Mouse (Mus musculus) intestine, embryonic 15.5 days (tissue): Measurements from ENCODE around the gene Tcf12. TPM values are rescaled to one million over a fixed set of nuclear protein-coding genes. Genes with fewer than 3 reads are reported as not detected.

Experiments
- ATAC-seq: fragments of 200-750 bp; cut with Nextera tagmentation; 2 replicates; pipeline ENCODE4 v1.8.0; 2017; ENCODE audit warnings: moderate TSS enrichment, moderate library complexity
- H3K27ac ChIP-seq: fragments of 300-500 bp; sonication (generic); 2 replicates; pipeline ENCODE4 v1.5.1; 2015; ENCODE audit warnings: mild to moderate bottlenecking, inconsistent platforms
- H3K27me3 ChIP-seq: fragments of 300-500 bp; sonication (generic); replicated peaks from 2 replicates; pipeline ENCODE4 v1.6.1; 2015; ENCODE audit warnings: inconsistent platforms
- H3K36me3 ChIP-seq: fragments of 300-500 bp; sonication (generic); 2 replicates; pipeline ENCODE4 v1.6.1; 2015; ENCODE audit warnings: inconsistent platforms
- H3K4me1 ChIP-seq: fragments of 300-500 bp; sonication (generic); replicated peaks from 2 replicates; pipeline ENCODE4 v1.6.1; 2015; ENCODE audit warnings: inconsistent platforms
- H3K4me2 ChIP-seq: fragments of 300-500 bp; sonication (generic); replicated peaks from 2 replicates; pipeline ENCODE4 v1.6.1; 2015; ENCODE audit warnings: mild to moderate bottlenecking, inconsistent platforms
- H3K4me3 ChIP-seq: fragments of 300-500 bp; sonication (generic); replicated peaks from 2 replicates; pipeline ENCODE4 v1.5.1; 2015; ENCODE audit warnings: inconsistent platforms
- H3K9ac ChIP-seq: fragments of 300-500 bp; sonication (generic); 2 replicates; pipeline ENCODE4 v1.6.1; 2015; ENCODE audit warnings: inconsistent platforms
- H3K9me3 ChIP-seq: fragments of 300-500 bp; sonication (generic); 2 replicates; pipeline ENCODE4 v1.6.1; 2016; ENCODE audit warnings: inconsistent platforms
- WGBS: fragments of 180-500 bp; shearing (Covaris S2); methylation state at CpG from one replicate; pipeline ENCODE4 v1.1.7; 2015; 5-methylcytosine and 5-hydroxymethylcytosine counted together
- polyA plus RNA-seq: library from polyadenylated mRNA; unstranded; fragments of >200 nt; fragmentation: Nextera tagmentation; extraction: Ambion mirVana; gene quantifications from 2 replicates; pipeline ENCODE4 v1.2.1, GENCODE M21; 2015

The Tcf12 gene
- polyA plus RNA-seq, 1 experiment from 2014 or later: 35.2 TPM

DNA sequence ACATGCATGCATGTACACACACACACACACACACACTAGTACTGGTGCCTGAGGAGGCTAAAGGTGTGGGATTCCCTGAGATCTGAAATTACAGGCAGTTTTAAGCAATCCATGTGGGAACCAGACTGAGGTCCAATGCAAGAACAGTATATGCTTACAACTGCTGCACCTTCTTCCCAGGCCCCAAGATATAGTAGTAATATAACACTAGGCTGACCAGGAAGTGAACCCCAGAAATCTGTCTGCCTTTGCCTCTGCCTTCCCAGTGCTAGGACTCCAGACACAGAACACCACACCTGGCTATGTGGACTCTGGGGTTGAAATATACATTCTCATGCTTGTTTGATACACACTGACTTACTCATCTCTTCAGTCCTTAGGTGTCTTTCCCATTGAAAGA is 6.8 kb upstream of the Tcf12 start:
- Histone ChIP-seq H3K9me3 (no peaks in the 10 kb centered on the region), H3K27me3 (no peaks in the 10 kb centered on the region)
- ATAC-seq: 0 out of 2 replicates have a peak, but pooled peaks have one; percentile 25

DNA sequence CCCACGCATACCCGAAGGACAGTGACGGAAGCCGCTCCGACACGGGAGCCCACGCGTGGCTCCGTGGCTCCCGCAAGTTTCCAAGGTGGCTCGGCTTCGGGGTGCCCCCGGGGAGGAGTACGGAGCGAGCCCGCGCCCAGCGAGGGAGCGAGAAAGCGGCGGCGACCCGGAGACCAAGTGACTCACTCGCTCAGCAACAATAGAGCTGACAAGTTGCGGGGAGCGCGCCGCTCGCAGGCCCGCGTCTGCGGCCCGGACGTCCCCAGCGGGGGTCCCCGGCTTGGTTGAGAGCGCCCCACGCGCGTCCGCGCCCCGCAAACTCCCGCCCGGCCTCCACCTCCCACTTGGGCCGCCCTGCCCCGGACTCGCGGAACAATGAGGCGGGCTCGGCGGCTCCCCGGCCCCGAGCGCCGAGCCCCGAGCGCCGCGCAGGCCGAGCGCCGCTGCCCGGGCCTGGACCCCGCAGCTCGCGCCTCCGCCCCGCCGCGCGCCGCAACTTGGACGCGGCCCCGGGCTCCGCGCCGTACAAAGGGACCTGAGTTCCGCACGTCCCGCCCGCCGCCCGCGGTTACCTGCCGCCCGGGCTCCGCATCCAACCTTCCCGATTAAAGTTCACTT is 558 bp downstream of the Tcf12 start:
- Histone ChIP-seq H3K36me3 (no peaks in the 10 kb centered on the region), H3K4me3 (peak overlapping the region; percentile 89), H3K4me1 (no peaks in the 10 kb centered on the region), H3K9ac (peak overlapping the region; percentile 100), H3K9me3 (no peaks in the 10 kb centered on the region), H3K27ac (peak overlapping the region; percentile 98), H3K4me2 (peak overlapping the region; percentile 62), H3K27me3 (no peaks in the 10 kb centered on the region)
- WGBS: under 1% methylated on average over 64 of the region's 90 CpGs
- peak; percentile 84 for ATAC-seq

More for the DNA sequence above, 6.8 kb upstream of the Tcf12 start:
- no peak overlapping the region for H3K4me3 ChIP-seq
- no peak overlapping the region for H3K27ac ChIP-seq
- no peaks in the 10 kb centered on the region for H3K4me1 ChIP-seq
- no peak overlapping the region for H3K9ac ChIP-seq
- H3K4me2 ChIP-seq: no peak overlapping the region
- H3K36me3 ChIP-seq: no peaks in the 10 kb centered on the region

DNA sequence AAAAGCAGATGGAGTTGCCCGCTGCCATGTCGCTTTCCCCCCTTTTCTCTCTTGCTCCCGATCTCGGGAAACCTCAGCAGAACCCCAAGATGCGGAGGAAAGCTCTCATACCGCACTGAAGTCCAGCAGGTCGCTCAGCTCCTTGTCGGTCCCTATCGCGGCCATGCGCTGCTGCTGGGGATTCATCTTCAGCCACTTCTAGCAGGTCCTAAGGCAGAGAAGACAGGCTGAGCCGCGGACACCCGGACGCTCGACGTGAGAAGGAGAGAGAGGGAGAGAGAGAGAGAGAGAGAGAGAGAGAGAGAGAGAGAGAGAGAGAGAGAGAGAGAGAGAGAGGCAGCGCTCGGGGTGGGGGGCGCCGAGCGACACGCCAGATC is 1.1 kb downstream of the Tcf12 start:
- H3K36me3 ChIP-seq: no peaks in the 10 kb centered on the region
- peak overlapping the region; percentile 62 for H3K4me2 ChIP-seq
- no peaks in the 10 kb centered on the region for H3K9me3 ChIP-seq
- ATAC-seq: peak; percentile 50
- H3K27ac ChIP-seq: peak overlapping the region; percentile 98
- WGBS: under 1% methylated on average over 21 of the region's 23 CpGs
- H3K4me1 ChIP-seq: no peaks in the 10 kb centered on the region
- peak overlapping the region; percentile 100 for H3K9ac ChIP-seq
- no peaks in the 10 kb centered on the region for H3K27me3 ChIP-seq
- H3K4me3 ChIP-seq: peak overlapping the region; percentile 89

DNA sequence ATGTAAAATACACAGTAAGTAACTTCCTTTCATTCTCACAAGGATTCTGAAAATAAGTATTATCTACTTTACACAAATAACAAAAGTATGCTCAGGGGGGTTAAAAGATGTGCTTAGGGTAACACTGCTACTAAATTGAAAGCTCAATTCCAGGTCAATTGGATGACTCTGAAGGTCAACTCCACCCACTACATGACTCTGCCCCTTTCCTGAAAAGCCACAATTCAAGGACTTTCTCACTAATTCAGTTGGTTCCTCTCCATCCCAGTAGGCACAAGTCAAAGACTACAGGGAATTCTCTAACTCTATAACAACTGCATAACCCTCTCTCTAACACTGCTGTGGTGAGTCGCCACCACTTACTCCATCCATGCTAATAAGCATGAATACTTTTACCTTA is 8.2 kb downstream of the Tcf12 start:
- no peaks in the 10 kb centered on the region for H3K27me3 ChIP-seq
- H3K4me3 ChIP-seq: no peak overlapping the region
- H3K9me3 ChIP-seq: no peaks in the 10 kb centered on the region
- H3K9ac ChIP-seq: no peak overlapping the region
- H3K27ac ChIP-seq: no peak overlapping the region
- 100% methylated on average over 1 of the region's 1 CpGs for WGBS
- no peak for ATAC-seq
- H3K4me2 ChIP-seq: no peak overlapping the region
- H3K36me3 ChIP-seq: no peaks in the 10 kb centered on the region
- H3K4me1 ChIP-seq: 0 out of 2 replicates have a peak, but pooled peaks cover 3% of the 10 kb centered on the region

DNA sequence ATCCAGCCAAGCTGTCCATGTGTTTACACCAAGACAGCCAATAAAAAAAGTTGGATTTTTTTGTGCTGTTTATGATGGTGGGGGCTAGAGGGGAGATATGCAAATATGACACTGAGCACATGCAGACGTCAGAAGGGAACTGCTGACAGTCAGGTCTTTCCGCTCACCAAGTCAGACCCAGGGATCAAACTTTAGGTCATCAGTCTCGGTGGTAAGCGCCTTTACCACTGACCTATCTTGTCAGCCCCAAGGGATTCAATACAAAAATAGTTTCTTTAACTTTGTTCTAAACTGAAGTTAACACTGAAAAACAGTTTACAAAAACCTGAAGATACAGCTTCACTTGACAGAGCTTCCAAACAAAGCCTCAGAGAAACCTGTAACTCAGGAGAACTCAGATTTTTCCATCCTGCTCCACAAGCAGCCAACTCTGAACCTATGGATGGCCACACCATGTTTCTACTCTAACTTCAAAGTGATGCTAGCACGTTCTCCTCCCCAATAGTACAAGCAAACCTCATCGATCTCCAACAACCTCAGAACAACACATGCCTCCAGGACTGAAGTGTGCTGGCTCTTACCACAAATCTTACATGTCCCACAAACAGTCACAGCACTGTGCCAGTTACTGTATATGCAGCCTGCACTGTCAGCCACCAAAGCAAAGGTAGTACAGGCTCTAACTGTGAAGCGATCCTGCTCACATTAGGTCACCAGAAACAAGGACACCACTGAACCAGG is 11.6 kb downstream of the Tcf12 start:
- no peaks in the 10 kb centered on the region for H3K27me3 ChIP-seq
- H3K36me3 ChIP-seq: no peaks in the 10 kb centered on the region
- H3K9me3 ChIP-seq: no peaks in the 10 kb centered on the region
- no peak overlapping the region for H3K27ac ChIP-seq
- 71% methylated on average over 7 of the region's 7 CpGs for WGBS
- no peak overlapping the region for H3K4me2 ChIP-seq
- H3K4me3 ChIP-seq: no peak overlapping the region
- 0 out of 2 replicates have a peak, but pooled peaks cover 3% of the 10 kb centered on the region for H3K4me1 ChIP-seq
- ATAC-seq: no peak
- no peak overlapping the region for H3K9ac ChIP-seq

DNA sequence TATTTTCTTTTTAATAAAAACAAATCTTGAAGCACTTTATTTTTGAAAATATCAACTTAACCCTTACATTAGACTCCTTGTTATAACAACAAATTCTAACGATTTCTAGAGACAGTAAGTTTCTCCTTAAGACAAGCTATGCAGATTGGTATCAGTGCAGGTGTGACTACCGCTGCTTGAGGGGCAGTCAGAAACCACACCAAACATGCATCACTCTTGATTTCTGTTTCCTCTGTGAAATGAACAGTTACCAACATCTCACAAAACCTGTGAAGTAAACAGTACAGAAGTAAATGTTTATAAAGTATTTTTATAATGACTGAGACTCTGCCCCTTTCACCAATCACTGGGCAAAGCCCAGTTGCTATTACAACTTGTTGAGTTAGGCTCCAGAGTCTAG is 13.6 kb downstream of the Tcf12 start:
- Histone ChIP-seq H3K36me3 (no peaks in the 10 kb centered on the region), H3K27me3 (no peaks in the 10 kb centered on the region), H3K27ac (no peak overlapping the region), H3K4me2 (no peak overlapping the region), H3K4me3 (no peak overlapping the region), H3K9me3 (no peaks in the 10 kb centered on the region), H3K9ac (no peak overlapping the region), H3K4me1 (0 out of 2 replicates have a peak, but pooled peaks cover 3% of the 10 kb centered on the region)
- WGBS: 85% methylated on average over 2 of the region's 2 CpGs
- ATAC-seq: no peak

DNA sequence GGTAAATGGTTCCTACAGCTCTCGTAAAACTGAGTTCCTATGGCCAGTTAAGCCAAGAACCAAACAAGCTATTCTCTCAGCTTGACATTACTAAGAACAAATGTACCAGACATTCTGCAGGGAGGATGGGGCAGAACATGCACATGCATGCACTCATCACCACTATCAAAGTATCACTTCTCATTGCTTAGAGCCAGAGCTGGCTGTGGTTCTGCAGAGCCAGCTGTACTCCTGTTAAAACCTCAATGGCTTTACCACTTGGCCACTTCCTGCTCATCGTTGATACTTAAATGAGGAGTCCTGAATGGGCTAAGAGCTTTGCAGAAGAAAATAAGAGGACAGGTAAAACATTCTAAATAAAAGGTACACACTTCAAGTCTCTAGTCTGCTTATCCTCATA is 14.6 kb downstream of the Tcf12 start:
- Histone ChIP-seq H3K9ac (no peak overlapping the region), H3K4me2 (no peak overlapping the region), H3K36me3 (no peaks in the 10 kb centered on the region), H3K9me3 (no peaks in the 10 kb centered on the region), H3K4me1 (0 out of 2 replicates have a peak, but pooled peaks cover 3% of the 10 kb centered on the region), H3K27me3 (no peaks in the 10 kb centered on the region), H3K4me3 (no peak overlapping the region), H3K27ac (no peak overlapping the region)
- WGBS: 84% methylated on average over 2 of the region's 2 CpGs
- ATAC-seq: no peak

DNA sequence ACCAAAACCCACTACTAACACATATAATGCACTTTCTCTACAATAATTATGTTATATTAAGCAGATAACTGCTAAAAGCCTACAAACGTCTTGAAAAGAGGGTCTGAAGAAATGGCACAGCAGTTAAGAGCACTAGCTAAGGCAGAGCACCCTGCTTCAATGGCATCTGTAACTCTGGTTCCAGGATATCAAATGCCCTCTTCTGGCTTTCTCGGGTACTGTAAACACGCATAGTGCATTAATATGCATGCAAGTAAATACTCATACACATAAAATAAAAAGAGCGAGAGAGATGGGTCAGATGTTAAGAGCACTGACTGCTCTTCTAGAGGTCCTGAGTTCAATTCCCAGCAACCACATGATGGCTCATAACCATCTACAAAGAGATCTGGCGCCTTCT is 17.0 kb downstream of the Tcf12 start:
- WGBS: 87% methylated on average over 5 of the region's 5 CpGs
- H3K27me3 ChIP-seq: no peaks in the 10 kb centered on the region
- no peak for ATAC-seq

DNA sequence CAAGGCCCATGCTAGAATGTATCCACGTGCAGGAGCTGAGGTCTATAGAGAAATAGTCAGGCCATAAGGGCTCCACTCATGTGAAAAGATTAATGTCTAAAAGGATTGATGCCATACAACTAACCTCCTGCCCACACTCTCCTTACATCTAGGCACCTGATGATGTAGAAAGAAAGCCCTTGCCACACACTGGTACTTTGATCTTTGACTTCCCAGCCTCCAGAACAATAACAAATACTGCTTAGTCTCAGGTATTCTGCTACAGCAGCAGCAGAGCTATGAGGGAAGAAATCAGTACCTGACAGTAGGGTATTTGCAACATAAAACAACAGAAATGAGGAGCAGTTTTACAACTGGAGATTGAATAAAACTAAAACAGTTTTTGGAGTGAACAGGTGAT is 19.5 kb downstream of the Tcf12 start:
- H3K4me2 ChIP-seq: no peak overlapping the region
- H3K9me3 ChIP-seq: no peaks in the 10 kb centered on the region
- H3K4me1 ChIP-seq: no peaks in the 10 kb centered on the region
- H3K9ac ChIP-seq: no peak overlapping the region
- ATAC-seq: no peak
- H3K27ac ChIP-seq: no peak overlapping the region
- no peaks in the 10 kb centered on the region for H3K27me3 ChIP-seq
- WGBS: 67% methylated on average over 1 of the region's 1 CpGs
- H3K4me3 ChIP-seq: no peak overlapping the region
- H3K36me3 ChIP-seq: no peaks in the 10 kb centered on the region

More for the DNA sequence above, 17.0 kb downstream of the Tcf12 start:
- no peaks in the 10 kb centered on the region for H3K4me1 ChIP-seq
- H3K36me3 ChIP-seq: no peaks in the 10 kb centered on the region
- H3K9me3 ChIP-seq: no peaks in the 10 kb centered on the region
- no peak overlapping the region for H3K4me2 ChIP-seq
- H3K9ac ChIP-seq: no peak overlapping the region
- H3K4me3 ChIP-seq: no peak overlapping the region
- H3K27ac ChIP-seq: no peak overlapping the region

DNA sequence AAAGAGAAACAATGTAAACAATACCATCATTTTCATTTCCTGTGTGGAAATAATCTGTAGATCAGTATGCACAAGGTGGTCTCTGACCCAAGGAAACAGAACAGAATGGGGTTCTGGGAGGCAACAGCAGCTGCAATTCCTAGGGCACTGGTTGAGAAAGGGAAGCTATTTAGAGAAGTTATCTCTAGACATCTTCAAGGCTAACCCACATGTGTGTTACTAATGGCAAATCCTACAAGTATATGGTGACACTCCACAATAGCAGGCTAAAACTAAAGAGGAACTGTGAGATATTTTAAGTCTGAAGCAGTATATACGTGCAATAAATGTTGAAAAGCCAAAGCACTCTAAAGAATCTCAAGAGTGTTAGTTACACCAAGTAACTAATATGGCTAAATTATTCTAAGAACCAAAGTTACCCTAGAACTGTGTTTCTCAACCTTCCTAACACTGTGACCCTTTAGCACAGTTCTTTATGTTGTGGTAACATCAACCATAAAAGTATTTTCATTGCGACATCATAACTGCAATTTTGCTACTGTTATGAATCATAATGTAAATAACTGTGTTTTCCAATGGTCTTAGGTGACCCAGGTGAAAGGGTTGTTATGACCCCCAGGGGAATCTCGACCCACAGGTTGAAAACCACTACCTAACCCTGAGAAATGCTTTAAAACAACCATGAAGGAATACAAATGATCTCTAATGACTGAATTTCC is 22.6 kb downstream of the Tcf12 start:
- H3K36me3 ChIP-seq: no peaks in the 10 kb centered on the region
- ATAC-seq: no peak
- H3K9me3 ChIP-seq: no peaks in the 10 kb centered on the region
- no peak overlapping the region for H3K4me3 ChIP-seq
- H3K27me3 ChIP-seq: no peaks in the 10 kb centered on the region
- WGBS: 71% methylated on average over 3 of the region's 3 CpGs
- no peak overlapping the region for H3K4me2 ChIP-seq
- no peak overlapping the region for H3K27ac ChIP-seq
- H3K9ac ChIP-seq: no peak overlapping the region
- 0 out of 2 replicates have a peak, but pooled peaks cover 5% of the 10 kb centered on the region for H3K4me1 ChIP-seq

DNA sequence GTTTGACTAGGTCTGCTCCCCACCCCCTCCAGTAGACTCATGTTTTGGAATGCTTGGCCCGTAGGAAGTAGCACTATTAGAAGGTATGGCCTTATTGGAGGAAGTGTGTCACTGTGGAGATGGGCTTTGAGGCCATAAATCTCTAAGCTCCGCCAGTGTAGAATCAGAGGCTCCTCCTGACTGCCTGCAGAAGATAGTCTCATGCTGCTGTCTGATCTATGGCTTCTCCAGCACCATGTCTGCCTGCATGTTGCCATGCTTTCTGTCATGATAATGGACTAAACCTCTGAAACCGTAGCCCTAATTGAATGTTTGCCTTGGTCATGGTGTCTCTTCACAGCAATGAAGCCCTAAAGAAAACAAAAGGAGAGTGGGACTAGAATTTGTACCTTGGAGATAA is 26.7 kb downstream of the Tcf12 start:
- H3K36me3 ChIP-seq: no peaks in the 10 kb centered on the region
- H3K4me1 ChIP-seq: 0 out of 2 replicates have a peak, but pooled peaks cover 5% of the 10 kb centered on the region
- H3K9me3 ChIP-seq: no peaks in the 10 kb centered on the region
- H3K27me3 ChIP-seq: no peaks in the 10 kb centered on the region
- no peak overlapping the region for H3K4me2 ChIP-seq
- no peak overlapping the region for H3K9ac ChIP-seq
- H3K4me3 ChIP-seq: no peak overlapping the region
- ATAC-seq: no peak
- no peak overlapping the region for H3K27ac ChIP-seq
- WGBS: 45% methylated on average over 3 of the region's 3 CpGs

DNA sequence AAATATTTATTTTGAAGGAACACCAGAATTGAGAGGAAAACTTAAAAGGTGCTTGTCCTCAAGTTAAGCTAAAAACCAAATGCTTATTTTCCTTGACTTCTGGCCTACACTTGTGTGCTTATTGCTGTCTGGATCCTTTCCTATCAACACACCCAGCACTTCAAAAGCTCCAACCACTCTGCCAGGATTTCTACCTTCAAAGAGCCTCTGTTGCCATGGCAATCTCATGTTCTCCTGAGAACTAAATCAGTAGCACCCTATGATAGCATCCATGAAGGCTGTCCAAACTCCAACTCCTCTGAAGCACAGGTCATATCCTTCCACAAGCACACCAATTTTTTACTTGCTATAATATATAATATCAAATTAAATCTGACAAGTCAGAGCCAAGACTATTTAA is 27.5 kb downstream of the Tcf12 start:
- Histone ChIP-seq H3K9ac (no peak overlapping the region), H3K27ac (no peak overlapping the region), H3K4me2 (no peak overlapping the region), H3K9me3 (no peaks in the 10 kb centered on the region), H3K4me3 (no peak overlapping the region), H3K36me3 (no peaks in the 10 kb centered on the region), H3K27me3 (no peaks in the 10 kb centered on the region), H3K4me1 (0 out of 2 replicates have a peak, but pooled peaks cover 5% of the 10 kb centered on the region)
- no peak for ATAC-seq
